Mouse (Mus musculus) bone marrow macrophage, adult 2 months (primary cell): ENCODE measurements around the gene Aoc3.
"Not testable (repeated sequence)": the region's sequence is repeated elsewhere in the genome, so short reads cannot be mapped to it uniquely, and the experiment has no call there.

ENCODE experiments used
- CTCF ChIP-seq: IDR thresholded peaks from 2 replicates; pipeline ENCODE4 v1.5.1; 2012; ENCODE audit warnings: low read depth, mild to moderate bottlenecking, low read length, moderate library complexity
- POLR2A ChIP-seq: IDR thresholded peaks from 2 replicates; pipeline ENCODE4 v1.6.1; 2012; ENCODE audit warnings: mild to moderate bottlenecking, low read depth, low read length, borderline replicate concordance

DNA sequence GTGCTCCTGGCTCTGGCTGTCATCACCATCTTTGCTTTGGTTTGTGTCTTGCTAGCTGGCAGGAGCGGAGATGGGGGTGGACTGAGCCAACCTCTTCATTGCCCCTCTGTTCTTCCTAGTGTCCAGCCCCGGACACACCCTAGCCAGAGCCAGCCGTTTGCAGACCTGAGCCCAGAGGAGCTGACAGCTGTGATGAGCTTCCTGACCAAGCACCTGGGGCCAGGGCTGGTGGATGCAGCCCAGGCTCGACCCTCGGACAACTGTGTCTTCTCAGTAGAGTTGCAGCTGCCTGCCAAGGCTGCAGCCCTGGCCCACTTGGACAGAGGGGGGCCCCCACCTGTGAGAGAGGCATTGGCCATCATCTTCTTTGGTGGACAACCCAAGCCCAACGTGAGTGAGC is 556 bp downstream of the Aoc3 start:
- not testable (repeated sequence) for TF ChIP-seq CTCF, POLR2A
